Mouse (Mus musculus) small intestine, adult 2 months (tissue): ENCODE data around the gene Cacna1c. TPM values are rescaled to one million over a fixed set of nuclear protein-coding genes. Genes with fewer than 3 reads are reported as not detected.

ENCODE experiments used
- H3K27ac ChIP-seq: fragments of 200-500 bp; 2 replicates; pipeline ENCODE4 v1.5.1; 2012; ENCODE audit warnings: low read depth, low read length, control low read depth, inconsistent platforms; ENCODE audit not compliant: insufficient read depth
- H3K27me3 ChIP-seq: fragments of 200-500 bp; 2 replicates; pipeline ENCODE4 v1.6.1; 2012; ENCODE audit warnings: mild to moderate bottlenecking, moderate library complexity, low read length, inconsistent platforms; ENCODE audit not compliant: control insufficient read depth, insufficient read depth
- H3K36me3 ChIP-seq: fragments of 200-500 bp; 2 replicates; pipeline ENCODE4 v1.6.1; 2012; ENCODE audit warnings: mild to moderate bottlenecking, low read length, control low read depth, inconsistent platforms; ENCODE audit not compliant: control insufficient read depth, insufficient read depth
- H3K4me1 ChIP-seq: fragments of 200-500 bp; 2 replicates; pipeline ENCODE4 v1.6.1; 2012; ENCODE audit warnings: low read length, inconsistent platforms, mixed read lengths; ENCODE audit not compliant: control insufficient read depth, insufficient read depth, insufficient read length
- H3K4me3 ChIP-seq: fragments of 200-500 bp; 2 replicates; pipeline ENCODE4 v1.5.1; 2012; ENCODE audit warnings: low read depth, mild to moderate bottlenecking, control low read depth, inconsistent platforms, low read length, moderate library complexity
- CTCF ChIP-seq: fragments of 200-500 bp; IDR thresholded peaks from 2 replicates; pipeline ENCODE4 v1.5.1; 2012; ENCODE audit warnings: low read depth, mild to moderate bottlenecking, control low read depth, inconsistent platforms, low read length, moderate library complexity, mixed read lengths; ENCODE audit not compliant: insufficient replicate concordance, insufficient read length; ENCODE audit errors: extremely low read depth
- POLR2A ChIP-seq: fragments of 200-500 bp; IDR thresholded peaks from 2 replicates; pipeline ENCODE4 v1.6.1; 2012; ENCODE audit warnings: low read depth, mild to moderate bottlenecking, control low read depth, inconsistent platforms, low read length, moderate library complexity
- WGBS: fragments of 180-500 bp; shearing (Covaris S2); methylation state at CpG from one replicate; pipeline ENCODE4 v1.1.7; 2018; 5-methylcytosine and 5-hydroxymethylcytosine counted together
- polyA plus RNA-seq: library from polyadenylated mRNA; depleted of rRNA; stranded (reverse); fragments of >200 nt; gene quantifications from 2 replicates; pipeline ENCODE4 v1.2.3, GENCODE M21; 2012

Cacna1c gene
- polyA plus RNA-seq, 1 experiment: 2.6 TPM

- TF ChIP-seq CTCF: no peak
- Histone ChIP-seq H3K4me3 (no peak overlapping the region), H3K27ac (no peak overlapping the region), H3K4me1 (no peaks in the 10 kb centered on the region; the same call in 1 of the 2 replicates), H3K27me3 (no peaks in the 10 kb centered on the region), H3K36me3 (no peaks in the 10 kb centered on the region)
Observed at GRCm38 (mm10) chr6:118795716-118796115, 400.5 kb downstream of the Cacna1c start.

DNA sequence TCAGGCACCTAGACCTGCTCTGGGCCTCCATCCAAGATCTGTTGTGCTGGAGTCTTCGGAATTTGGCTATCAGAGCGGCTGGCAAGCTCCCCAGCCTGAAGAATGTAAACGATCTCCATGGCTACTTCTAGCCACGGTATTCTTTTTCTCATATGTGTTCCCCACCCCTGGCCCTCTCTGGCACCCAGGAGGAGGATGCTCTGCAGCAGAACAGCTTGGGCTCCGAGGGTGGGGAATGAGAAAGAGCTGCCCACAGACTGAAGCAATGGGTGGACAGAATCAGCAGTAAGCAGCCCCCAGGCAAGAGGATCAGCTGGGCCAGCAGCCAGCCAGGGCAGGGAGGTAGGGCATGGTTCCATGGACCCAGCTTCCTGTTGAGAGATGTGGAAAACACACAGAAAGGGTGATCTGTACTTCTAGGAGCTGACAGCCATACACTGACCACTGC lies 404.3 kb downstream of the Cacna1c start:
- TF ChIP-seq CTCF (no peak), POLR2A (no peak)
- Histone ChIP-seq H3K4me3 (no peak overlapping the region), H3K27ac (no peak overlapping the region), H3K4me1 (no peaks in the 10 kb centered on the region; the same call in 1 of the 2 replicates), H3K27me3 (no peaks in the 10 kb centered on the region), H3K36me3 (no peaks in the 10 kb centered on the region)
- 13% methylated on average over 5 of the region's 5 CpGs for WGBS

- Histone ChIP-seq H3K27ac (no peak overlapping the region), H3K4me1 (no peaks in the 10 kb centered on the region; the same call in 1 of the 2 replicates), H3K27me3 (no peaks in the 10 kb centered on the region), H3K4me3 (no peak overlapping the region), H3K36me3 (no peaks in the 10 kb centered on the region)
- TF ChIP-seq CTCF (no peak), POLR2A (no peak)
- whole genome bisulfite sequencing: 64% methylated on average over 3 of the region's 3 CpGs
Observed at GRCm38 (mm10) chr6:118787933-118788332, 408.3 kb downstream of the Cacna1c start.

- no peak overlapping the region for H3K4me3 ChIP-seq
- 66% methylated on average over 7 of the region's 7 CpGs for WGBS
Observed at GRCm38 (mm10) chr6:118780280-118780679, 415.9 kb downstream of the Cacna1c start.

GRCm38 (mm10) chr6:118779201-118779600 lies 417.0 kb downstream of the Cacna1c start:
- Histone ChIP-seq H3K27me3 (no peaks in the 10 kb centered on the region), H3K4me3 (no peak overlapping the region), H3K4me1 (no peaks in the 10 kb centered on the region), H3K36me3 (no peaks in the 10 kb centered on the region), H3K27ac (no peak overlapping the region)
- TF ChIP-seq POLR2A (no peak), CTCF (no peak)
- 65% methylated on average over 8 of the region's 8 CpGs for WGBS

More at GRCm38 (mm10) chr6:118780280-118780679, 415.9 kb downstream of the Cacna1c start:
- no peaks in the 10 kb centered on the region for H3K4me1 ChIP-seq
- no peak overlapping the region for H3K27ac ChIP-seq
- TF ChIP-seq CTCF (no peak), POLR2A (no peak)
- H3K36me3 ChIP-seq: no peaks in the 10 kb centered on the region
- no peaks in the 10 kb centered on the region for H3K27me3 ChIP-seq

DNA sequence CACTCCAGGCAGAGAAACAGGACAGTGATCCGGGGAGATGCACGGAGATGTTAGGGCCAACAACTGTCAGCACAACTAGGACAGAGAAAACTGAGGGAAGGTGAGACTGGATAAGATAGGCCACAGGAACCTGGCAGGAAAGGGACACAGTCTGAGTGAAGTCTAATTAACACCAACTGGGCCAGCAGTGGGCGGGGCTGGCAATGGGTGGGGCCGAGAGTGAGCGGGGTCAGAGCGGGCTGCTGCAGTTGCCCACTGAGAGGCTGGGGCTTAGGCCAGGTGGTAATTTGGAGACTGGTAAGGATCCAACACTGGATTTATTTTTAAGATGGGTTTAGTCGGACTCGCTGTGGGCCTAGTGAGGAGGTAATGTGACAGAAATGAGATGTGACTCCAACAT lies 418.8 kb downstream of the Cacna1c start:
- no peaks in the 10 kb centered on the region for H3K27me3 ChIP-seq
- TF ChIP-seq POLR2A (no peak), CTCF (no peak)
- H3K27ac ChIP-seq: no peak overlapping the region
- no peaks in the 10 kb centered on the region for H3K36me3 ChIP-seq
- H3K4me1 ChIP-seq: no peaks in the 10 kb centered on the region
- WGBS: 57% methylated on average over 8 of the region's 8 CpGs
- H3K4me3 ChIP-seq: no peak overlapping the region

DNA sequence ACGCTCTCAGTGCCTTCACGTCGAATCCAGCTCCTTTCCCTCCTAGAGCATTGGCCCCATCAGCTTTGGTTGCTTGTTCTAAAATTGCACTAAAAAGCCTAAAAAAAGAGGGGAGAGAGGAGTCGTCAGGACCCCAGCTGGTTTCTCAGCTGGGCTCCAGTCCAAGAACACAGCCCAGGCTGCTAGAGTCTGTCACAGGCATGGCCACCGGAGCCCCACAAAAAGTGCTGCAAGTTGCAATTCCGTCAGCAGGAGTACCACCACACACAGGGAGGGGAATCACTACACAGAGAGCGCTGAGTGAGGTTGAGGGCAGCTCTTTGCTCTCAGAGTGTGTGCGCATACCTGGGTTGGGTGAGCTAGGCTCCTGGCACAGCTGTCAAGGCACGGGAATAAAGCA lies 419.8 kb downstream of the Cacna1c start:
- no peaks in the 10 kb centered on the region for H3K4me1 ChIP-seq

GRCm38 (mm10) chr6:118772581-118772980 lies 423.6 kb downstream of the Cacna1c start:
- Histone ChIP-seq H3K36me3 (no peaks in the 10 kb centered on the region), H3K4me1 (no peaks in the 10 kb centered on the region), H3K4me3 (no peak overlapping the region), H3K27me3 (no peaks in the 10 kb centered on the region), H3K27ac (no peak overlapping the region)
- 85% methylated on average over 6 of the region's 6 CpGs for whole genome bisulfite sequencing
- no peak for TF ChIP-seq POLR2A
- no peak for TF ChIP-seq CTCF

More for the DNA sequence above, 419.8 kb downstream of the Cacna1c start:
- TF ChIP-seq CTCF (no peak), POLR2A (no peak)
- no peak overlapping the region for H3K4me3 ChIP-seq
- 78% methylated on average over 9 of the region's 9 CpGs for WGBS
- no peaks in the 10 kb centered on the region for H3K27me3 ChIP-seq
- no peak overlapping the region for H3K27ac ChIP-seq
- no peaks in the 10 kb centered on the region for H3K36me3 ChIP-seq
